Mouse (Mus musculus) embryonic facial prominence, embryonic 10.5 days (tissue): ENCODE results near the gene Adamts12. TPM values are rescaled to one million over a fixed set of nuclear protein-coding genes. Genes with fewer than 3 reads are reported as not detected.
A peak's percentile ranks its signal among the peaks of the same experiment; 100 is the strongest.

Experiments used
- DNase-seq: peaks from one replicate; pipeline ENCODE4 v3.0.0-alpha.2; 2017; ENCODE audit warnings: low spot score
- H3K27ac ChIP-seq: fragments of 300-500 bp; sonication (generic); replicated peaks from 2 replicates; pipeline ENCODE4 v1.5.1; 2016; ENCODE audit warnings: mild to moderate bottlenecking
- H3K27me3 ChIP-seq: fragments of 300-500 bp; sonication (generic); replicated peaks from 2 replicates; pipeline ENCODE4 v1.6.1; 2016; ENCODE audit warnings: low read depth, mild to moderate bottlenecking; ENCODE audit not compliant: poor library complexity, severe bottlenecking
- H3K36me3 ChIP-seq: fragments of 300-500 bp; sonication (generic); replicated peaks from 2 replicates; pipeline ENCODE4 v1.6.1; 2016; ENCODE audit warnings: mild to moderate bottlenecking, moderate library complexity
- H3K4me1 ChIP-seq: fragments of 300-500 bp; sonication (generic); 2 replicates; pipeline ENCODE4 v1.6.1; 2016
- H3K4me3 ChIP-seq: fragments of 300-500 bp; sonication (generic); 2 replicates; pipeline ENCODE4 v1.5.1; 2016; ENCODE audit warnings: mild to moderate bottlenecking, moderate library complexity
- H3K9me3 ChIP-seq: fragments of 300-500 bp; sonication (generic); 2 replicates; pipeline ENCODE4 v1.6.1; 2016; ENCODE audit warnings: mild to moderate bottlenecking
- WGBS: fragments of 180-500 bp; shearing (Covaris S2); methylation state at CpG from one replicate; pipeline ENCODE4 v1.1.7; 2016; 5-methylcytosine and 5-hydroxymethylcytosine counted together
- polyA plus RNA-seq: library from polyadenylated mRNA; unstranded; fragments of >200 nt; fragmentation: Nextera tagmentation; extraction: Ambion mirVana; gene quantifications from 2 replicates; pipeline ENCODE4 v1.2.1, GENCODE M21; 2016

Adamts12 gene
- polyA plus RNA-seq, 1 experiment from 2014 or later = 1.8 TPM

GRCm38 (mm10) chr15:11053678-11054439 lies 10.7 kb upstream of the Adamts12 start:
- Histone ChIP-seq H3K27me3 (no peaks in the 10 kb centered on the region), H3K4me1 (no peaks in the 10 kb centered on the region), H3K36me3 (no peaks in the 10 kb centered on the region), H3K4me3 (no peak overlapping the region), H3K27ac (no peak overlapping the region), H3K9me3 (no peaks in the 10 kb centered on the region)
- 86% methylated on average over 10 of the region's 10 CpGs for WGBS
- DNase-seq = no peak

GRCm38 (mm10) chr15:11054440-11055080 lies 10.0 kb upstream of the Adamts12 start:
- WGBS = 85% methylated on average over 7 of the region's 7 CpGs
- no peaks in the 10 kb centered on the region for H3K27me3 ChIP-seq
- no peak for DNase-seq
- no peak overlapping the region for H3K27ac ChIP-seq
- H3K36me3 ChIP-seq = no peaks in the 10 kb centered on the region
- no peaks in the 10 kb centered on the region for H3K9me3 ChIP-seq
- no peaks in the 10 kb centered on the region for H3K4me1 ChIP-seq
- H3K4me3 ChIP-seq = no peak overlapping the region

- Histone ChIP-seq H3K36me3 (no peaks in the 10 kb centered on the region), H3K4me1 (peaks cover 46% of the 10 kb centered on the region), H3K27ac (no peak overlapping the region), H3K4me3 (no peak overlapping the region), H3K9me3 (no peaks in the 10 kb centered on the region), H3K27me3 (no peaks in the 10 kb centered on the region; the same call in 1 of the 2 replicates)
- WGBS = 88% methylated on average over 1 of the region's 1 CpGs
- DNase-seq = no peak
These were observed 1.7 kb upstream of the Adamts12 start for GRCm38 (mm10) chr15:11062903-11063302.

- peak overlapping the region; percentile 57 for H3K4me3 ChIP-seq
- DNase-seq = peak; percentile 16
- no peaks in the 10 kb centered on the region for H3K9me3 ChIP-seq
- H3K36me3 ChIP-seq = no peaks in the 10 kb centered on the region
- no peaks in the 10 kb centered on the region; the same call in 1 of the 2 replicates for H3K27me3 ChIP-seq
- 9% methylated on average over 2 of the region's 2 CpGs for WGBS
- H3K27ac ChIP-seq = peak overlapping the region; percentile 87
- H3K4me1 ChIP-seq = peaks cover 46% of the 10 kb centered on the region
These were observed 431 bp upstream of the Adamts12 start for GRCm38 (mm10) chr15:11064160-11064557.

DNA sequence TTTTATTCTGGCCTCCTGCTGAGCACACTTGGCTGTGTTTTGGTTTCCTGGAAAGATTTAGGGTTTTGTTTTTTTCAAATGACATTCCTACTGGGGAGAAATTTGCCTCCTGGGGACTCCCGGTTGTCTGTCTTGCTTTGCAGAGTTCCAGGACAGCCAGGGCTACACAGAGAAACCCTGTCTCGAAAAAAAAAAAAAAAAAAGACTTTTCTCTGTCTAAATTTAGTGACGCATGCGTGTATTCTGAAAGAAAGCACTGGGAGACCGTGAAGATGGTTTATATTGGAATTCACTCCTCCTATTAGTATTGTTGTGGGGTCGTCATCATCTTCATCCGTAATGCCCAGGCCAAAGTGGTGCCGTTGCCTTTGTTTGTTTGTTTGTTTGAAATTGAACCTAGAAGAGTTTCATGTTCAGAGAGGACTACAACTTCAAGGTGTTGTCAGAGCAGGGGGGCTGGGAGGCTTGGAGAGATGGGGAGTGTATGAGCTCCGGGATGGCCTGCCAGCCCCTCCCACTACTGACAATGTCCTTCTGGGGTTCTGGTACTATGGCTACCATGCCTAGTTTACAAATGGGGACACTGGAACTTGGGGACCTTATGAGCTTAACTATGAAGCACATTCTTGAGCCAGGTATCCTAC lies 1.1 kb downstream of the Adamts12 start:
- Histone ChIP-seq H3K27me3 (no peaks in the 10 kb centered on the region; the same call in 1 of the 2 replicates), H3K4me1 (peaks cover 48% of the 10 kb centered on the region), H3K36me3 (no peaks in the 10 kb centered on the region), H3K4me3 (peak overlapping the region; percentile 57), H3K9me3 (no peaks in the 10 kb centered on the region), H3K27ac (peak overlapping the region; percentile 87)
- 7% methylated on average over 9 of the region's 9 CpGs for WGBS
- peak; percentile 39 for DNase-seq

DNA sequence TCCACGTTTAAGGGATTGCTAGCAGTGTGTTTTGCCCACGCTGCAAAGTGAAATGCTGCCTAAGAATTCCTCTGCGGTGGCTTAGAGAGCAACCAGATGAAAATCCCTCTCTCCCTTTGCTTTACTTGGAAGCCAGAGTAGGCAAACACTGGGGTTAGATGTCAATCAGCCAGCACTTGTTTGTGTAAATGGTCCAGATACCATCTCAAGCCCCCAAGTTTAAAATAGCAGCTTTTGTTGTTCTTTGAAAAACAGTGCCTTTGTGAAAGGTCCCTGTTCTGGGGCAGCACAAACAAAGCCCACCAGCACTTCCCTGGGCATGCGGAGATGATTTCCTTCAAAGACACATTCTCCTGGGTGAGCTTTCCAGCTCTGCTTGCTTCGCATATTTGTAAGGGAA lies 1.7 kb downstream of the Adamts12 start:
- WGBS = 8% methylated on average over 5 of the region's 5 CpGs
- DNase-seq = peak; percentile 43
- H3K4me3 ChIP-seq = peak overlapping the region; percentile 57

DNA sequence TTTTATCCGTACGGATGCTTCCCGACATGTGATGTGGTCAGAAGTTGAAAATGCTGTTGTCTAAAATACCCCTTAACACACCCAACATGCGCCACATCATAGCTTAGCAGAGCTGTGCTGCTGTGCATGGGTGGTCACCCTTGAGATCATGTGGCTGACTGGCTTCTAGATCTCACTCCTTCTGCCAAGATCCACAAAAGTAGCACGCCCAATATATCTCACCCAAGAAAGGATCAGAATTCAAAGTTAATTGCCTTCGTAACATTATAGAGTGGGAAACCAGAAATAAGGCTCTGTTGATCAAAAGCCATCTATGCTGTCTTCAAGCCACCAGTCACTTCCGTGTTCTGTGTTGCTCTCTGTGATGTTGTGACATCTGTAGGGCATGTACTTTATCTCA lies 3.3 kb downstream of the Adamts12 start:
- H3K36me3 ChIP-seq = no peaks in the 10 kb centered on the region
- no peaks in the 10 kb centered on the region for H3K9me3 ChIP-seq
- H3K27me3 ChIP-seq = no peaks in the 10 kb centered on the region; the same call in 1 of the 2 replicates
- no peak overlapping the region for H3K4me3 ChIP-seq
- no peak overlapping the region for H3K27ac ChIP-seq
- DNase-seq = no peak
- 89% methylated on average over 7 of the region's 7 CpGs for WGBS
- peaks cover 48% of the 10 kb centered on the region for H3K4me1 ChIP-seq

More for the DNA sequence above, 1.7 kb downstream of the Adamts12 start:
- Histone ChIP-seq H3K27me3 (no peaks in the 10 kb centered on the region; the same call in 1 of the 2 replicates), H3K4me1 (peaks cover 48% of the 10 kb centered on the region), H3K36me3 (no peaks in the 10 kb centered on the region), H3K27ac (peak overlapping the region; percentile 87), H3K9me3 (no peaks in the 10 kb centered on the region)

DNA sequence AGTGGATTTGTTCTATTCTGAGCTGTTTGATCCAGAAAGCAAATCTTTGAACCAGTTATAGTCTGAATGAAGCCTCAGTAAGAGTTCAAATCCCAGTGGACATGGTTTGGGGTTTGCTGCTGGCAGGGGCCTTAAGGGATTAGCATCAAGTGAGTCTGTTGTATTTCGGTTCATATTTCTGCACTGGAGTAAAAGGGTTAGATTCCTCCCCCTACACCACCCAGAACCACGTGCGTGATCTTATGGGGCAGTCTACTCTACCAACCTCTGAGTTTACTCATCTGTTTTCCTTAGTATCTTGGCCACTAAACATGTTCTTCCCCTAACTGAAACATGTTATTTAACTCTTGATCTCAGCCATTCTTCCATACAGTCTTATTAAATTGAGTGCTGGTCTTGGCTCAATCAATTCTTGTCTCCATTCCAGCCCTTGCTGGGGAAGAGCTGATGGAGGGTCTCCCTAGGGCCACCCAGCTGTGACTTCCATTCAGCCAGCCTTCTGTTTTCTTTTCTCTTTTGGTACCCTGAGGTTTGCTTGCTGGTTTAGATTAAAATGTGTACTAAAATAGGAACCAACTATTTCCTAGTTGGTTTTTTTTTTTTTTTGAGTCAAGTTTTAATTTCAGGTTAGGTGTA lies 11.3 kb downstream of the Adamts12 start:
- Histone ChIP-seq H3K36me3 (no peaks in the 10 kb centered on the region), H3K9me3 (no peaks in the 10 kb centered on the region), H3K4me1 (no peaks in the 10 kb centered on the region), H3K27ac (no peak overlapping the region), H3K4me3 (no peak overlapping the region), H3K27me3 (no peaks in the 10 kb centered on the region)
- 75% methylated on average over 3 of the region's 3 CpGs for WGBS
- no peak for DNase-seq

GRCm38 (mm10) chr15:11082961-11083569 lies 18.5 kb downstream of the Adamts12 start:
- 79% methylated on average over 8 of the region's 8 CpGs for WGBS
- H3K27me3 ChIP-seq = no peaks in the 10 kb centered on the region
- H3K27ac ChIP-seq = no peak overlapping the region
- peaks cover 19% of the 10 kb centered on the region for H3K4me1 ChIP-seq
- H3K4me3 ChIP-seq = no peak overlapping the region
- no peak for DNase-seq
- no peaks in the 10 kb centered on the region for H3K9me3 ChIP-seq
- H3K36me3 ChIP-seq = no peaks in the 10 kb centered on the region

- H3K27ac ChIP-seq = no peak overlapping the region
- no peak for DNase-seq
- H3K9me3 ChIP-seq = no peaks in the 10 kb centered on the region
- no peaks in the 10 kb centered on the region for H3K27me3 ChIP-seq
- peaks cover 19% of the 10 kb centered on the region for H3K4me1 ChIP-seq
- no peaks in the 10 kb centered on the region for H3K36me3 ChIP-seq
- no peak overlapping the region for H3K4me3 ChIP-seq
- whole genome bisulfite sequencing = 91% methylated on average over 3 of the region's 3 CpGs
These were observed 19.1 kb downstream of the Adamts12 start for GRCm38 (mm10) chr15:11083678-11084077.

- Histone ChIP-seq H3K36me3 (no peaks in the 10 kb centered on the region), H3K4me3 (no peak overlapping the region), H3K27me3 (no peaks in the 10 kb centered on the region), H3K27ac (peak overlapping the region; percentile 78), H3K4me1 (peaks cover 19% of the 10 kb centered on the region), H3K9me3 (no peaks in the 10 kb centered on the region)
- no peak for DNase-seq
- WGBS = 32% methylated on average over 9 of the region's 9 CpGs
These were observed 19.8 kb downstream of the Adamts12 start for GRCm38 (mm10) chr15:11084241-11084992.
